Mouse (Mus musculus): Measurements from ENCODE around the gene Ism1.

GRCm38 (mm10) chr2:139696578-139696977, 18.6 kb downstream of the Ism1 start:
- no peak for TF ChIP-seq CTCF (IDR thresholded peaks at IDR 0.05; ENCODE audit: borderline replicate concordance, extremely low read depth, insufficient read depth, insufficient read length)
- TF ChIP-seq POLR2A (IDR thresholded peaks at IDR 0.05; ENCODE audit: borderline replicate concordance, extremely low read depth, insufficient read depth, insufficient read length, poor library complexity, severe bottlenecking): no peak

Data from brain, embryonic 14.5 days (tissue).